Mouse (Mus musculus) embryonic fibroblast, embryonic 13.5 days (primary cell): ENCODE measurements around the gene Hist1h3a.

Experiments used
- CTCF ChIP-seq: IDR thresholded peaks from 2 replicates; pipeline ENCODE4 v1.5.1; 2011; ENCODE audit warnings: mild to moderate bottlenecking, control low read depth, low read length, moderate library complexity, borderline replicate concordance; ENCODE audit not compliant: insufficient read depth
- POLR2A ChIP-seq: IDR thresholded peaks from 2 replicates; pipeline ENCODE4 v1.6.1; 2011; ENCODE audit warnings: low read depth, mild to moderate bottlenecking, control low read depth, low read length, moderate library complexity

GRCm38 (mm10) chr13:23730479-23730878, 31.7 kb downstream of the Hist1h3a start:
- TF ChIP-seq POLR2A (no peak), CTCF (no peak)
